Mouse (Mus musculus) megakaryocyte progenitor cell, adult 5-6 weeks (primary cell): ENCODE measurements at regions not wholly inside any gene's neighbourhood (a gene's known extent, or its start where the extent isn't known, plus 50 kb on each side); places are given as distances from the start of the nearest gene placed in this dataset.

ENCODE experiments used
- ATAC-seq: replicated peaks from 2 replicates; pipeline ENCODE4 v1.8.0; 2016; ENCODE audit warnings: mild to moderate bottlenecking, moderate TSS enrichment, inconsistent platforms; ENCODE audit not compliant: poor library complexity

DNA sequence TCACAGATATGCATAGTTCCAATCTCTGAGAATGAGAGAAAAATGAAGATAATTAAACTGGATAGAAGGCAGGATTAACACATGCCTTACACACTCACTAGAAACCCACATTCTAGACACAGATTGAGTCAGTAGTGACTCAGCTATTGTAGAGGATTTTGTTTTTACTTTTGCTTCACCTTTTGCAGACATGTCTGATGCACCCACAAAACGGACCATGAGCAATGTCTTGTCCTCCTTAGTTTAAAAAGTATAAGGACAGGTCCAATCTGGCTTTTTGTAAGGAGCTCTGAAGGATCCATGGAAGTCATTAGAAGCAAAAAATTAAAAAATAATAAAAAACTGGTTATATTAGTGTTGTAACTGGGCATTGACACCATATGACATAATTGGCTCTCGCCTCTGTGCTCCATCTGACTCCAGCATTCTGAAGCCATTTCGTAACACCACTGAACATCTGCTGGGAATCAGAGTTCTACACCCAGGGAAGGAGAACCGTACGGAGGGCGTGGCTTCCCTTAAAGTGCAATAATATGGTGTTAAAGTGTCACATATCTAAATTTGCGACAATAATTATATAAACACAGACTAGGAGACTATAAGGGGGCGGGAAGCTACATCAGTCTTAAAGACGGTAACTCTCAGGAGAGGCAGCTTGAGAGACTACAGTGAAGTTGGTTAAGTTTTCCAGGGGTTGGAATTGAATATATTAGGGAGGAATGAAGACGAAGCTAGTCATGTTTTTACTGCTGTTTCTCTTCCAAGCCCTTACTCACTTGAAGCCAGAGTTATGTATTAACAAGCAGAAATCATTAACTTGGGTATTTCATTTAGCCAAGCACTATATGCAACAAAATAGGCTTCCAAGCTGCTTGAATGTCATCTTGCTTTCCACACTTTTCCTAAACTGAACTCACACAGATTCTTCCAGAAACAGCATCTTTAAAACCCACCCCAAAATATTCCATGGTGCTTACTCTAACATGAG is 558.0 kb downstream of the Ebf1 start:
- ATAC-seq = no peak

DNA sequence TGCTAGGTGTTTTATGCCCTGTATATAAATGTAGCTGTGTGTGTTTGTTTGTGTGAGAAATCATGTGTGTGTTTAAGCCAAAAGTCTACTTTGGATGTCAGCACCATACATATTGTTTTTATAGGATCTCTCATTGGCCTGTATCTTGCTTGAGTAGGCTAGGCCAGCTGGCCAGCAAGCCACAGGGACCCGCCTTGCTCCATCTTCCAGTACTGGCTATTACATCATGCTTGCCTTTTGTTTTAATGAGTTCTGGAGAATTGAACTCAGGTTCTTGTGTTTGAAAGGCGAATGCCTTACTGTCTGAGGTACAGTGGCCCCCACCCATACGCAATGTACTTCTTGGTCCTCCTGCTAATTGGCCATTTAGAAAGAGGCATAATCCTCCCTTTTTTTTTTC is 559.9 kb downstream of the Ebf1 start:
- no peak for ATAC-seq

DNA sequence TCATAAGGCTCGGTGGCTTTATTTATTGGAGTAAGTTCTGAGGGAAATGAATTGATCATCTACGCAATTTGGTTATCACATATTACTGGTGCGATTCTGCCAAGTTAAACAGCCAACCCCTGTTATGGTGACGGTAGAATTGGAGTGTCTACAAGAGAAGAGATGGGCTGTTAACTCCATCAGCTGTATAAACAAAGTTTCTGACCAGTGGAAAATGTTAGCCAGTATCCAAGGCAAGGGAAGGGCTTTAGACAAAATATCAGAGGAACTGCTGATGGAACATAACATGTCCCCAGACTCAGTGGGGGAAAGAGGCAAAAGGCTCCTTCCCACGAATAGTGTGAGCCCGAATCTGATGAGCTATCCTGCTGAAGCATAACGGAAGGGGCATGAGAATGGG is 560.9 kb downstream of the Ebf1 start:
- no peak for ATAC-seq

DNA sequence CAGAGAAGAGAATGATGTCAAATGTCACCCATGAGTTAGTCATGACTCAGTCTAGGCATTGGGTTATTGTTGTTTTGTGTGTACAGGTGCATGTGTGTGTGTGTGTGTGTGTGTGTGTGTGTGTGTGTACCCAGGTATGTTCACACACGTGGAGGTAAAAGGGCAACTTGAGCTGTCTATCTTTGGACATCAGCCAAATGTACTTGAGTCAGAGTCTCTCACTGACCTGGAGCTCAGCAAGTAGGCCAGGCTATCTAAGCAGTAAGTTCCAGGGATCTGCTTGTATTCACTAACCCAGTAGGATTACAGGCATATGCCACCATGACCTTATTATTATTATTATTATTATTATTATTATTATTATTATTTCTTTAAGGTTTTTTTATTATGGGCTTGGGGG is 561.9 kb downstream of the Ebf1 start:
- ATAC-seq = no peak

DNA sequence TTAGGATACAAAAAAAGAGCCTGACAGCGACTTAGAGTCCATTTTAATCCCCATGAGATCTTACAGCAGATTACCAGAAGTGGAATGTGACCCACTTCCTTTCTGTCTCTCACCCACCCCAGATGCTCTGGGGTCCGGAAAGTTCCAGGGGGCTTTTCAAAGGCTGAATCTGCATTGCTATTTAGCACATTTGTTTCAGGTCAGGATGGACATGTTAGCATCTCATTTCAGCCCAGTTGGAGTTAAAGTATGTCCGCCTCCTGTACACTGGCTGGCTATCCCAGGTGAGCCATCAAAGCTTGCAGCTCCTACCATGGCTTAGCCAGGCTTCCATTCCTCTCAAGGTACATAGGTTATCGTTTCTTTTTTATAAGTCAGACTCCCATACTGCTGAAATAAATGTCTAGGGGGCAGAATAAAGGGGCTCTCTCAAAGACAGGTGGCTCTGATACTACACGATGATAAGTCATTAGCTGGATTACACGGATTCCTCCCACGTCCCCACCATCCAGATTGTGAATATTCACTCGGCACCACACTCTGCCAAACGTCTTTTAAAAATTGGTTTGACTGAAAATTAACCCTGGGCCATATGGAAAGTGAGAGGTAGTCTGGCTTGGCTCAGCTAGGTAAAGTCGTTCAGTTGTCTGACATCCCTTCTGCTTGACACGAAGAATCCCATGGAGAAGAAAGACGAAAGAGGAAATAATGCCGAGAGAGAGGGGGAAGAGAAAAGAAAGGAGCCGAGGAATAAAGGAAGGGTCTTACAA is 573.7 kb downstream of the Ebf1 start:
- ATAC-seq = no peak

DNA sequence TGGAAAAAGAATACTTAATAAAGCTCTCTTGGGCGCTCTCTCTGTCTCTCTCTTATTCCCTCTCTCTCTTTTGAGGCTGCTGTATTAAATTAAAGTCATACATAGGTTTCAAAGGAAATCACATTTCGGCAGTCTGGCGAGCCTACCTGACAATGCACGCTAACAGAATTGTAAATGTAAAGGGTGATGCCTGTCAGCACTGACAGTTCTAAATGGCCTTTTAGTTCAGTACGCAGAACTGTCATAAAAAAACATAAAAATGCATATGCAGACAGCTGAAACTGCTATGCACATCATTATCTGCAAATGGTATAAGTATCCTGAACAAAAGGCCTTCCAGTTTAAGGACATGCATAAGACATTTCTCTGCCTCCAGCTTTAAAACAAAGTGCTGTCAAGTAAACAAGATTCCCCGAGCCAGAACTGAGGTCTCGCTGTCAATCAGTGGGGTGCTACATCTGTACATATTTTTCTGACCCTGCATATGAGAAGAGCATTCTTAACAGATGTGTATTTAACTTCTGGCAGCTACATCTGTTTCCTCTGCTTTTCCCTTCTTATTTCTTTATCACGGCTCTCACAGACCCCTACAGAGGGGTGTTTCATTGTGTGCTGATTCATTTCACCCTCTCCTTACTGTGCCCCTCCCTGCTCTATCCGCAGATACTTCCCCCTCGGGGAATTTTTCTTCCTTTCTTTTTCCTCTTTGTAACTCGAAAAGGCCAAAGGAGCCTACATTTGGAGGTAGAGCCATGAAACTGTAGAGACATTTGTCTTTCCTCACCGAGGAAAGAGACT is 574.5 kb downstream of the Ebf1 start:
- no peak for ATAC-seq

DNA sequence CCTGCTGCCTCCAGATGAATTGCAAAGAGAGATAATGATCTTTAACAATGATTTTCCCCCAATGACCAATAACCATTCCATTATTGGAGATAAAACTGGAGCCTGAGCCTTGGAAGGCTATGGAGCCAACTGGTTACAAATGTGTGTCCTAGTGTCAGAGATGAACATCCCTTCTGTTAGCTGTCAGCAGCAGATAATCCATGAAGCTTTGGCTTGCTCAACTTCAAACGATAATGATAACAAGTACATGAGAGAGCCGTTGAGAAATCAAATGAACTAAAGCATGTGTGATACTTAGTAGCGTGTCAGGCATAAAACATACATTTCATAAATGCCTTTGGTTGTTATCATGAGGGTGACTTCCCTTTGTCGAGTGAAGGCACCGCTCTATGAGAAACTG is 576.2 kb downstream of the Ebf1 start:
- ATAC-seq = no peak

DNA sequence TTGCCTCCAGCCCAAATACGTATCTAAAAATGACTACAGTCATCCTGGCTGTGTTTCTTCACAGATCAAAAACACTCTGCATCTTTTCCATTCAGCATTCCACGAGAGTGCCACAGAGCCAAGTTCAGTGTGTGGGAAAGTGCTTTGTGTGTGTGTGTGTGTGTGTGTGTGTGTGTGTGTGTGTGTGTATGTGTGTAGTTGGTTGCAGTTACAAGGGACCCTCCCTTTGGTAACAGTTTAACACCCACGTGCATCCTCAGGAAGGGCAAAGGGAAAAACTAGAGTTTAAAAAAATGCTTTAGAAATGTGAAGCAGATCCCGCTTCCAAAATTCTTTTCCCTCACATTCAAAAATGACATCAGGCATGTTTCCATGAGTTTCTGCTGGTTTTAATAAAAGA is 582.4 kb downstream of the Ebf1 start:
- no peak for ATAC-seq

DNA sequence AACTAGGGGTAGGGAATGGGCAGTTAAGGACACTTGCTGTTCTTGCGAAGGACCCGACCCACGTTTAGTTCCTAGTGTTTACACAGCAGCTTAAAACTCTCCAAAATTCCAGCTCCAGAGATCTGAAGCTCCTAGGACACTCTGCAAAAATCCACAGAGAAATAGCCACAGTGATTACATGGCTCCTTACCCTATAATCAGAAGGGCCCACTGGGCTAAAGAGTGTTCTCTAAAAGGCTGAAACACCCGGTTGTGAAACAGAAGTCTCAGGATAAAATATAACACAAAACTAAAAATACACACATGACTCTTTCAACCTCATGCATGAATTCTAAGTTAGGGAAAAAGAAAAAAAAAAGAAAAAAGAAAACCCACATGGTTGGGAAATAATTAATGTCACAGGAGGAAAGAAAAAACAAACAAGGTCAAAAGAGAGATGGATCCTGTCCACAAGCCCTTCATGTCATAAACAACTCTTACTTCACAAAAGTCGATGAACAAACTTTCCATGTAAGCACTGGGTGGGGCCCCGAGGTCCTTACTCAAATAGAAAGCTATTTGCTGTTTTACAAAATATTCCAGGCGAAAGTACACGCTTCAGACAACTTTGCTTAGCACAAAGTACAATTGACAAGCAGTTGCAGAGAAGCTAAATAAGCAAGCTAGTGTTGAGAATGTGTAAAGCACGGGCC is 583.7 kb downstream of the Ebf1 start:
- no peak for ATAC-seq

DNA sequence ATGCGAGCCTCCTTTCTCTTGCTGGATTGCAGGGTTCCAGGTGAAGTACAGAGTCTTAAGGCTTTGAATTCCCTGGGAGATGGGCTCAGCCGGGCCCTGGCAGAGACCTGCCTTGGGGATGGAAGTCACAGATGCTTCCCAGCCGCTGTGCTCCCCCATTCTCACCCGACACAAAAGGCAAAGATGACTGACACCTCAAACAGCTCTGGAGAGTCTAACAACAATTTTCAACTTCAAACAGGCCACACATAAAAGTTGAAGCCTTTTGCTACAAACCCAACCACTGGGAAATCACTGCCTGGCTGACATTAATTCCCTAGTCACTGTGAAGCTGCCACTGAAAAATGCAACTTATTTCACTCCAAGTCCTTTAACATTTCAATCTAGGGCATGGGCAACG is 586.3 kb downstream of the Ebf1 start:
- ATAC-seq = no peak

DNA sequence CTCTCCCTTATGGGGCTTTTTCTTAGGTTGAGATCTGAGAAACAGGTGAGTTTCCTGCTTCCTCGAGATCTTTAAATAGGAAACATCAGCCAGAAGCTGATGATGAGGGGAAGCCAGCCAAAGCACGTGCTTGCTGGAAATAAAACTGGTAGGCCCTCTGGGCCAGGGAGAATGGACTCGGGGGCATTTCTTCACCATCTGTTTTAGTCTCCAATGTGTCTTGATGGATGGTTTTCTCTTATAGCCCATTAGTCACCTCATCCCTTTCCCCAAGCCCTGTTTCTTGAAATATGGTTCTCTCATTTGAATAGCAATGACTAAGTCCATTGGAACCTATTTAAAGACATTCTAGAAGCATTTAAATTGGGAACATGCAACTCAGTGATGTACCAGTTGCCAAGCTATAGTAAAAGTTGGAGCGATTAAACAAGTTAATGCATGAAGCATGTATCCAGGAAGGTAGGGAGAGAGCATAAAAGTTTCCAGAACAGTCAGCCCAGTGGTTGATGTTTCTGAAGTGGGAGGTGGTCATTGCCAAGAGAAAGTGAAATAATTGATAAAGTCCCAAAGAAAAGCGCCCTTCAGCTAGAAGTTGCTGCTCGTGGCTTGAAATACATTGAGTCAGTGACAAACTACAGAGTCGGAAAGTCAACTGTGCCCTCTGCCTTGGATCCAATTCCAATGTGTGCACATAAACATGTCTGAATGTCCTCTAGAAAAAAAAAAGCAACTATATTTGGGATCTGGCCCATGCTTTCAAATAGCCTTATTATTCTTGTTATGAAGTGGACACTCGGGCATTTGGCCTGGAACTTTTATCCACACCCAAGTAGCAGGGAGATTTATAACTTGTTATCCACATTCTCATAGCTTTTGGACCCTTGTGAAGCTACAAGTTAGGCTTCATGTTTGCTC is 589.8 kb downstream of the Ebf1 start:
- no peak for ATAC-seq

DNA sequence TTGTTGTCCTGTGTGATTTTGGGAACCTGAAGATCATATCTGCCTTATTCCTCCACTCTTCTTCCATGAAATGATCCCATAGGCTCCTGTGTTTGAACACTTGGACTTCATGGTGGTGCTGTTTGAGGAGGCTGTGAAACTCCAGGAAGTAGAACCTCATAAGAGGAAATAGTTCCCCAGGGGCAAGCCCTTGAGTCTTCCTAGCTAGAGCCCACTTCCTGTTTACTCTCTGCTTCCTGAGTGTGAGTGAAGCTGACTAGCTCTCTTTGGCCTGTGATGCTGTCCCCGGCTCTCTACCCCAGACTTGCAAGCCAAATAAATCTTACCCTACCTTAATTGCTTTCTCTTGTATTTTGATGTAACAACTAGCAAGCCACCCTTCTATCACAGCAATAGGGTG is 597.0 kb downstream of the Ebf1 start:
- no peak for ATAC-seq

DNA sequence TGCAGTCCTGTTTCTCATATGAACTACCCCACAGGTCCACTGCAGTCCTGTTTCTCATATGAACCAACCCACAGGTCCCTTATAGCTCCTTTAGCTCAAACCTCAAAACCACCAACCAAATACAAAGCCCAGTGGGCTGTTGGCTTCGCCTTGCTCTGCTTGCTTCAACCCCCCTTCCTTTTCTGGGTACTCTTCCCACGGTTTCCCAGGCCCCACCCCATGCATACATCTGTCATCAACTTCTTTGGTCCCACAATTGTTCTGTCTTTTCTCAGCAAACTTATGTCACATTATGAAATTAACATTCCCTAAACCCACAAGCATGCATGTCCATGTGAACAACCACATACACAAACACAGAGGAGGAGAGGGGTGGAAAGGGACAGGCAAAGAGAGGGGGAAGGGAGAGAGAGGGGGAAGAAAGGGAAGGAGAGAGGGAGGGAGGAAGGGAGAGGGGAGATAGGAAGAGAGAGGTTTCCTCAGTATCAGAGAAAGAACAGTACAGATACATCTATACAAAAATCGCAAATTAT is 599.9 kb downstream of the Ebf1 start:
- ATAC-seq = no peak

DNA sequence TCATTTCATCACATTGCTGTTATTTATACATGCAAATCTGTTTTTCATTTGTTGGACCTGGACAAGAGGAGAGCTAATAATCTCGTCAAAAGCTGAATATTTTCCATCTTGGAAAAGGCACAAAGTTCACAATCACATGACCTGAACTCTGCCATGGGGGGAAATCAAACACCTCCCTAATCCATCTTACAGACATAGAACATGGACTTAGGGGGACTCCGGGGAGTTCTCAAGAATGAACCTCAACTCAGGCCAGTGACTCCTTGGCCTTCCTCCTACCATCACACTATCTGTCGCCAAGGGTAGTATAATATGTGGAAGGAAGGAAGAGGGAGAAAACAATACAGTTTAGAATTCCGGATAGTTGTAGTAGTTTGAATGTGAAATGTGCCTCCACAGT is 602.1 kb downstream of the Ebf1 start:
- no peak for ATAC-seq

DNA sequence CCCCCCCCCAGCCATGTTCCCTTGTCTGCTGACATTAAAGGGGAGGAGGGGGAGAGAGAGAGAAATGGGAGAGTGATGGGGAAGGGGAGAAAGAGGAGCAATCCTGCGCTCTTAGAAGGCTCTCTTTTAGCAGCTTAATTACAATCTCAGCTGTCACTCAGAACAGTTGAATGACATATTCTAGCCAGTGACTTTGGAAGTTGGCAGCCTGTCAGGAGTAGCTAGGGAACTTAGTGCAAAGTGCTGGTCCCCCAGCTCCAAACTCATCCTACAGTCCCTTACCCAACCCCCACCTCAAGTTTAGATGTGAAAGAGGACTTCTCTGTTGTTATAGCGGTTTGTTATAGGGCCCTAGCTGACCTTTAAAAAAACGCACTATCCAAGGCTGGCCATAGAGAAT is 604.9 kb downstream of the Ebf1 start:
- ATAC-seq = no peak

DNA sequence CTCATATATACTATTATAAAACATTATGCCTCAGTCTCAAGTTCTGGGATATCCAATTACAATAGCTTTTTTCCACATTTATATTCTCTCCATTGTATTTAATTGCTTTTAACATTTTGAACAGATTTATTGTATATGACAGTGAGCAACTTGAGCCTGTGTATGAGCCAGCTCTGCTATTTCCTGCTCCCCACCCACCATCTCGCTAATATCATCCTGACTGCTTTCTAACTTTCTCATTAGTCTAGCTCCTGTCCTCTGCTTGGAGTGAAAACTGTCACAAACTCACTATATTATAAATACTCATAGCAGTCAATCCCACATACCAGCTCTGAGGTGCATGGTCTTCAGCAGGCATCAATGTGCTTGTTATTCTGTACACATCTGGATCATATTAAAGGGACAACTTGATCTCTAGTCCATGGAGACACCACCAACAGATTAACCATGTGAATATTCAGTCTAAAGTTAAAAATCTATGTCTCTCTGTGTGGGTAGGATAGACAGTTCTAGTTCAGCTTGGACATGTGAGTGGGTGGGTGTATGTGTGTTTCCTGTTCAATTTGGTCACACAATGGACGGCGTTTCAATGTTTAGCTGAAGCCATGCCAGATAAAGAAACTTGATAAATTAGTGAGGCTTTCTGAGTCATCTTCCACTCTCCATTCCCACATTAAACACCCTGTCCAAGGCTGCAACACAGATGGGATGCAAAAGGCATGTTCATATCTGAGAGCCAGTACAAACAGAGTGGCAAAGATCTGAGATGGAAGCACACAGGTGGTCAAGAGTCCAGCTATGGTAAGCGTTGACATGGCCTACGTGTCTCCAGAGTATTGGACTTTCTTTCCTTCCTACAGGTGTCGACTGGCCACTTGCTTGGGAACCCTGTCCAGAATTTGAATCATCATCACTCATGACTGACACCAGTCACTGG is 616.1 kb upstream of the Clint1 start:
- ATAC-seq = no peak

DNA sequence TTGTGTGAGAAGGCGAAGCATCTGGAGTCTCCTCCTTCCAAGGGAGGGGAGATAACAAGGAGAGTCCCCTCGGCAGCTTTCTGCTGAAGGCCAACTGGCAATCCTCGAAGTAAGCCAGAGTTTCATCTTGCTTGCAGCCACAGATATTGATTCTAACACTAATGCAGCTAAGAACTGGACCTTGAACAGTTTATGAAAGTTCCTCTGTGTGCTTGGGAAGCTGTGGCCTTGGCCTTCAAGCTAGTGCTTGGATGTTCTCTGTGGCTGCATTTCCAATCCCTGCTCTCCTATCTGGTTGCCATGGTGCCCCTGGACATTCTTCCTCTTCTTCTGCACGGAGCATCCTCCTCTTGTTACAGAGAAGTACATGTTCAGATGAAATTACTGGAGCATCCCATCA is 614.8 kb upstream of the Clint1 start:
- ATAC-seq = no peak

DNA sequence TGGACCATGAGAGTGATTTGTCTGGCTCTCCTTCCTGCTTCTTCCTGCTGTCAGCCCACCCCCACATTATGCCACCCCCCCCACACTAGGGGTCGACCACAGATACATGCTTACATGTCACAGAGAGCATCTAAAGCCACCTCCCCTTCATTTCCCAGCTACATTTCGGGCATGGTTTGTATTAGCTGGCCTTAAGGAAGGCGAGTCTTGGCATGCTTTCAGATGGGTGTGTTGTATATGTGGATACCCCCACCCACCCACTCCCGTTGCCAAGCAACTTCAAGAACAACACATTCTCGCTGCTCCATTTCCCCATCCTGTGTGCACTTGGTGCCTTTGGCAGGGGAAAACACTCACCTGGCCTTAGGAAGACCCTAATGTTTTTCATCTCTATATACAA is 612.8 kb upstream of the Clint1 start:
- ATAC-seq = no peak
